Mouse (Mus musculus) cerebellum, postnatal 14 days (tissue): ENCODE measurements around the gene Bglap3.
A peak's percentile ranks its signal among the peaks of the same experiment; 100 is the strongest.
"Not testable (repeated sequence)": the region's sequence is repeated elsewhere in the genome, so short reads cannot be mapped to it uniquely, and the experiment has no call there.

Source experiments
- DNase-seq, 2 experiments: peaks; one replicate each; pipeline ENCODE4 v3.0.0; 2021; ENCODE audit warnings: mixed read lengths in 2 of 2

Bglap3 gene

DNA sequence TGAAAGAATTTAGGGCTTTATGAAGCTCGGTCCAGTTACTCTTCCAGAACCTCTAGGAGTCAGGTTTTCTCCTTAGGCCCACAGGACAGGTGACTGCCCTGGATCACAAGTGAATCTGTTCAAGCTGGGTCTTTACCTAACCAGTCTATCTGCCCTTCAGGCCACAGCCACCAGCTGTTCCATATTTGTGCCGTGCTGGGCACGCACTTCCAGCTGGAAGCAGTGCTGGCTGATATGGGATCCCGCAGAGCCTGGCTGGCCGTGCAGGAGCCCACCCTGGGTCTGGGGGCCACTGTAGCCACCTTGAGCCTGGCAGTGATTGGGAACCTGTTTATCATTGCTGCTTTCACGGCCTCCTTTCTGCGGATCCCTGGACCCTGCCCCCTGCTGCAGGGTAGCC is 4.1 kb upstream of the Bglap3 start:
- not testable (repeated sequence) for DNase-seq

DNA sequence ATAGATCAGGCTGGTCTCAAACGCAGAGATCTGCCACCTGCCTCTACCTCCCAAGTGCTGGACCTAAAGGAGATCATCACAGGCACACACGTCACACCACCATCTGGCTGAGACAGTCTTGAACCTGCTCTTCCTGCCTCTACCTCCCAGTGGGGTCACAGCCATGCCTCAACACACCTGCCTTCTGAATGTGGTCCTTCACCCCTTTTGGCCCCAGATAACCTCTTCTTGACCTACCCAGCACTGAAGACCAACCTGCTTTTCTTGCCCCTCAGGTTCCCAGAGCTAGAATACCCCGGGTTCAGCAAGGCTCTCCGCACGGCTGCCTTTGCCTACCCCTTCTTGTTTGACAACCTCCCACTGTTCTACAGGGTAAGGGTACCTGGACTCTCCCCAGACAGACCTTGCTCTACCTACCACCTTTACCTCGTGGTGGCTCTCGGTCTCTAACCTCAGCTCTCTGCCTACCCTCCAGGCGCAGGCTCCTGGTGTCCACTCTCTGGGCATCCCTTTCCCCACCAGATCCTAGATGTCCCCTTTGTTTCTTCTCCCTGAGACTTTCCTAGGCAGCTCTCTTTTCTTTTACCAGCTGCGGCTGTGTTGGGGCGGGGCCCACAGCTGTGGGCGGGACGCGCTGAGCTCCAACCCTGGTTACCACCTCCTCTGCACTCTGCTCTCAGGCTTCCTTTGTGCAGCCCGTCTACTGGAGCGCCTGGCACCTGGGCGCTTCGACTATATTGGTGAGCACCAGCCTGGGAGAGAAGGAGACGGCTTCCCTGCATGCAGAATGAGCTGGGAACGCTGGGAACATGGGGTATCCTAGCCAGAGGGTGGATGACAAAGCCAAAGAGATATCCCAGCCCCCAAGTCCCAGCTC is 3.4 kb upstream of the Bglap3 start:
- not testable (repeated sequence) for DNase-seq

DNA sequence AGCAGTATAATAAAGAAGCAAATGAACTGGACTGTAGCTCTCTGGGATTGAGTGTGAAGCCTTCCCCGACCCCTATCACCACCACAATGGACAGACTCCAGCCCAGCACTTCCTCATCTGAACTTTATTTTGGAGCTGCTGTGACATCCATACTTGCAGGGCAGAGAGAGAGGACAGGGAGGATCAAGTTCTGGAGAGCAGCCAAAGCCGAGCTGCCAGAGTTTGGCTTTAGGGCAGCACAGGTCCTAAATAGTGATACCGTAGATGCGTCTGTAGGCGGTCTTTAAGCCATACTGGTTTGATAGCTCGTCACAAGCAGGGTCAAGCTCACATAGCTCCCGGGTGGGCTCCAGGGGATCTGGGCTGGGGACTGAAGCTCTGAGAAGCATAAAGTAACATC is 4.0 kb downstream of the Bglap3 start:
- DNase-seq: peak in 1 of 2 experiments; percentile 20

DNA sequence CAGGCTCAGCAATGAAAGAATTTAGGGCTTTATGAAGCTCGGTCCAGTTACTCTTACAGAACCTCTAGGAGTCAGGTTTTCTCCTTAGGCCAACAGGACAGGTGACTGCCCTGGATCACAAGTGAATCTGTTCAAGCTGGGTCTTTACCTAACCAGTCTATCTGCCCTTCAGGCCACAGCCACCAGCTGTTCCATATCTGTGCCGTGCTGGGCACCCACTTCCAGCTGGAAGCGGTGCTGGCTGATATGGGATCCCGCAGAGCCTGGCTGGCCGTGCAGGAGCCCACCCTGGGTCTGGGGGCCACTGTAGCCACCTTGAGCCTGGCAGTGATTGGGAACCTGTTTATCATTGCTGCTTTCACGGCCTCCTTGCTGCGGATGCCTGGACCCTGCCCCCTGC is 5.0 kb downstream of the Bglap3 start:
- DNase-seq: not testable (repeated sequence)

DNA sequence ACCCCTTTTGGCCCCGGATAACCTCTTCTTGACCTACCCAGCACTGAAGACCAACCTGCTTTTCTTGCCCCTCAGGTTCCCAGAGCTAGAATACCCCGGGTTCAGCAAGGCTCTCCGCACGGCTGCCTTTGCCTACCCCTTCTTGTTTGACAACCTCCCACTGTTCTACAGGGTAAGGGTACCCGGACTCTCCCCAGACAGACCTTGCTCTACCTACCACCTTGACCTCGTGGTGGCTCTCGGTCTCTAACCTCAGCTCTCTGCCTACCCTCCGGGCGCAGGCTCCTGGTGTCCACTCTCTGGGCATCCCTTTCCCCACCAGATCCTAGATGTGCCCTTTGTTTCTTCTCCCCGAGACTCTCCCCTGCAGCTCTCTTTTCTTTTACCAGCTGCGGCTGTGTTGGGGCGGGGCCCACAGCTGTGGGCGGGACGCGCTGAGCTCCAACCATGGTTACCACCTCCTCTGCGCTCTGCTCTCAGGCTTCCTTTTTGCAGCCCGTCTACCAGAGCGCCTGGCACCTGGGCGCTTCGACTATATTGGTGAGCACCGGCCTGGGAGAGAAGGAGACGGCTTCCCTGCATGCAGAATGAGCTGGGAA is 5.6 kb downstream of the Bglap3 start:
- DNase-seq: not testable (repeated sequence)

DNA sequence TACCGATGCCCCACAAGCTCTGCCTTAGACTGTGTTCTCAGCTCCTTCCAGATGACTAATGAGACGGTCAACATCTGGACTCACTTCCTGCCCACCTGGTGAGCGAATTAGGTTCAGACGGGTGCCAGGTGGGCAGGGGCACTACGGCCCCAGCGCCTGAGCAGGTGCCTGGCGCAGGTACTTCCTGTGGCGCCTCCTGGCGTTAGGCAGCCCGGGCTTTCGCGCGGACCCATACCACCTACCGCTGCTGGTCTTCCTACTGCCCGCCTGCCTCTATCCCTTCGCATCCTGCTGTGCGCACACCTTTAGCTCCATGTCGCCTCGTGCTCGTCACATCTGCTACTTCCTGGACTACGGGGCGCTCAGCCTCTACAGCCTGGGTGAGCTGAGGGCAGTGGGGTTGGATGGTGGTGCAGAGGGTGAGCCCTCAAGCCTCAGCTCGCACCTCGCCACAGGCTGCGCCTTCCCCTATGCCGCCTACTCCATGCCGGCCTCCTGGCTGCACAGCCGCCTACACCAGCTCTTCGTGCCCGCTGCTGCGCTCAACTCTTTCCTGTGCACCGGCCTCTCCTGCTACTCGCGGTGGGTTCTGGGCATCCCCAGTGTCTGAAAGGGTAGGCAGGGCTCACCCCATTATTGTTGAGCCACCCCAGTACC is 6.7 kb downstream of the Bglap3 start:
- DNase-seq: no peak

DNA sequence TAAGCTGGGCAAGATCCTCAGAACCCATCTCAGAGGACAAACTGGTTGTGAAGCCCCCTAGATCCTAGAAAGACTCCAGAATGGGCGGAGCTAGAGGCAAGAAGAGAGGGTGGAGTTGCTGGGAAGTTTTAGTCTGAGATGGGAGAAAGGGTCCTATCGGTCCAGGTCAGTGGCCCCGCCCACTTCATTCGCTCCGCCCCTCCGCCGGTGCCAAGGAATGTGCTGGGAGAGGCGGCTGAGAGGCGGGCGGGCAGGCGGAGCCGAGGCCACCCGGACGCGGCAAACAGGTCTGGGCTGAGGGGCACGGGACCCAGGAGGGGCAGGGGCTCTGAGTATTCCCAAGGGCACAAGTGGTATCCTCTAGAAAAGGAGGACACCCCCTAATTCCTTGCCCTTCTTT is 8.2 kb downstream of the Bglap3 start, which contains the start of gene Paqr6:
Gene Paqr6 (plus strand): TSS at position 248 of the 400 bp plus-strand sequence.
- DNase-seq: peak; percentile 33 to 57

DNA sequence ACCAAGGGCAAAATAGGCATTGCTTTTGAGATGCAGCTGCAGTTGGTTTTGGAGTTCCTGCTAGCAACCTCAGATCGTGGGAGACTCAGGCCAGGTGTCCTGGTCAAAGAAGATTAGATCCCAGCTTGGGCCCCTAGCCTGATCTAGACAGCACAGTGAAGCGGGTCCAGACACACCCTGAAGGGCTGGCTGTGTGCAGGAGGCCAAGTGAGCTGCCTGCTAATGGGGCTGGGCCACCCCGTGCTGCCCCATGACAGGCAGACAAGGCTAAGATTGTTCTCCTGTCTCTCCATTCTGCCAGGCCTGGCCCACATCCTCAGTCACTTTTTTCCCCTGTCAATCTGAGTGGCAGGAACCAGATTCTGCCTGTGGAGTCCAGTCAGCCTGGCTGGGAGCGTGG is 8.8 kb downstream of the Bglap3 start:
- peak in 1 of 2 experiments; percentile 12 for DNase-seq

DNA sequence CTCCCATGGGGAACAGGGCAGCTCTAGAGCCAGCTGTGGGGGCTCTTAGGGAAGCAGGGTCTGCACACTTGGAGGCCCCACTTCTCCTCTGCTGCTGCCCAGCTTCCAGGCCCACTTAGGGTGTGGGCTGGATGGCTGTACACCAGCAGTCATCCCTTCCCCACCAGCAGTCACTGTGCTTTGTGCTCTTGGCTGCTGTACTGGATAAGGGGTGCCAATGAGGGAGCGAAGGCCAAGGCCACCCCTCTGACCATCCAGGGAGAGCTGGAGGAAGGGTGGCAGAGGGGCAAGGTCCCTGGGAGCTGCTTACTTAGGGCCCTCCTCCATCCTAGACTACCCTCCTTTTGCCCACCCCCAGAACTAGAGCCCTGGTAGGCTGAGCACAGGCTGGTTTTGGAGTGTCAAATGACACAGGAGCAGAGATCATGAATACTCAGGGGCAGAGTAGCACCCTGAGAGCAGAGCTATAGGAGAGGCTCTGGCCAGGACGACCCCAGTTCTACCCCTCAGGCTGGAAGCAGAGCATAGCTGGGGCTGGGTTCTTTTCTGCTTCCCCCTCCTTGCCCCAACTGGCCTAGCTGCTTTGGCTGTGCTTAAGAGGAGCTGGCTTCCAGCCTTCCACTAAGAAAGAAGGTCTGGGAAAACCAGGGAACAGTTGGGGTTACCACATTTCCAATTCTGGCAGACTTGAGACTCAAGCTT is 10.8 kb downstream of the Bglap3 start:
- DNase-seq: peak in 1 of 2 experiments; percentile 25

DNA sequence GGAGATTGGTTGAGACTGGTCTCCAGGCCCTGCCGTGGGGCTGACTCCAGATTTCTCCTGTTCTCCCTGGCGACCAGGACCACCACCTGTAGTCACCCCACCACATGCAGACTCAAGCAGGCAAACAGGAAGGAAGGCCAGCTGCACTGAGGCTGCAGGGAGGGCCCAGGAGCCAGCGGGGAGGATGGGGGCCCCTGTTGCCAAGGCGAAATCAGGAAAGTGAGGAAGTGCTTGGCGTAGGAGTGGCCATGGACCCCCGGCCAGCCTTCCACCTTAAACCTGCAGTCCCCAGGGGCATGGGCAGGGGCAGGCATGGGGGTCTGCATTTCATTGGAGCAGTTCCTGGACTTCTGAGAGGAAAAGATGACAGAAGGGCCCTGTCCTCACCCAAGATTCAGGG is 11.4 kb downstream of the Bglap3 start:
- DNase-seq: peak in 1 of 2 experiments; percentile 7

DNA sequence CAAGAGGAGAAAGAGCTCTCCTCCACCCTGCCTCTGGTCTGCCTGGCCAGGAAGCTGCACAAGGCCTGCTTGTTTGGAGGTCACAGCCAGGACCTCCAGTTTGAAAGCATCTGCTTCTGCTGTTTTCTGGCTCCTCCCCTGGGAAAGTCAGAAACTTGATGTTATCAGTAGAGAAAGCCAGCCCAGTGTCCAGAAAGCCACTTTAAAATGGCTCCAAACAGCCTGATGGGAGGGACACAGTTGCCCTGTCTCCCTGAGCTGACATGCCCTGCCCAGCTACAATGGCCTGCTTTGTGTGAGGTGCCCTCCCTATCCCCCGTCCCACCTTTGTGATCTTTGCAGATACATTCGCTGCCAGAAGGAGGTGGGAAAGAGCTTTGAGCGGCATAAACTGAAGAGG is 12.6 kb downstream of the Bglap3 start:
- no peak for DNase-seq

DNA sequence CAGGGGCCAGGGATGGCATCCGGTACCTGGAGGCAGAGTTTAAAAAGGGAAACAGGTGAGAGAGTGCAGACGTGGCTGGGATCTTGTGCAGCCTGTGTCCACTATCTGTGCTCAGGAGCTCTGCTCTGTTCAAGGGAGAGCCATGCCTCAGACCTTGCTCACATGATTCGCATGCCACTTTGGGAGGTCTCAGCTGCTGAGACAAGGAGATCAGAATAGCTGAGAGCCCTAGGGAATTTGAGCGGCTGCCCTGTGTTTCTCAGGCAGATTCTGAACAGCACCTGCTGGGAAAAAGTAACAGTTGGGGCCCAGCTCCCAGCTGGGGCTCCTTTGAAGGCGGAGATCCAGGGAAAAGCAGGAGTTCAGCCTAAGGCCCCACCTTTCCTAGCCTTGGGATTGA is 13.0 kb downstream of the Bglap3 start:
- no peak for DNase-seq

DNA sequence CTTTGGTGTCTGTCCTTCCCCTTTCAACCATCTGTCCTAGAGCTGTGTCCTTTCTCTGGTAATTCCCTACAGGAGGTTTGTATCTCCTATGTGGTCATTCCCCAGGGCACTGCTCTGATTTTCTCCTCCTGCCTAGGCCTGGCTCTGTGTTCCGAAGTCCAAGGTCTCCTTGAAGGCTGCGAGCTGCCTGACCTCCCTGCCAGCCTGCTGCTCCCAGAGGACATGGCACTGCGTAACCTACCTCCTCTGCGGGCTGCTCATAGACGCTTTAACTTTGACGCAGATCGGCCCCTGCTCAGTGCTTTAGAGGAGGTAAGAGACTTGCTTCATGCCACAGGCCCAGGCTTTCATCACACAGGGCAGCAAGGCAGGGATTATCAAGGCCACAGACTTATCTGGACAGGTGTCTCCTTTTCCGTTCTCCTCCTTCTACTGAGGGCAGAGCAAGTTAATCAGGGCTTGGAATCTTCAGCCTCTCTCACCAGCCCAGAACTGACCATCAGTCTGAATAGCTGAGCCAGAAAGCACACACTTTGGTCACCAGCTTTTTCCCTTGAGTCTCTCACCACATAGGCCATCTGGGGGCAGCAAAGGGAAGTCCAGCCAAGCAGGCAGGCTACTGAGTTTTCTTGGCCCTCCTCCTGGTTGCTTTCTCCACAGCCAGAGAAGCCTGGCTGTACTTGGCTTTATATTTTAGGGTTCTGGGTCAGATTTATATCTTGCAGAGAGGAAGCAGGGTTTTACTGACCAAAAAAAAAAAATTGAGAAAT is 18.0 kb downstream of the Bglap3 start:
- DNase-seq: peak in 1 of 2 experiments; percentile 33

DNA sequence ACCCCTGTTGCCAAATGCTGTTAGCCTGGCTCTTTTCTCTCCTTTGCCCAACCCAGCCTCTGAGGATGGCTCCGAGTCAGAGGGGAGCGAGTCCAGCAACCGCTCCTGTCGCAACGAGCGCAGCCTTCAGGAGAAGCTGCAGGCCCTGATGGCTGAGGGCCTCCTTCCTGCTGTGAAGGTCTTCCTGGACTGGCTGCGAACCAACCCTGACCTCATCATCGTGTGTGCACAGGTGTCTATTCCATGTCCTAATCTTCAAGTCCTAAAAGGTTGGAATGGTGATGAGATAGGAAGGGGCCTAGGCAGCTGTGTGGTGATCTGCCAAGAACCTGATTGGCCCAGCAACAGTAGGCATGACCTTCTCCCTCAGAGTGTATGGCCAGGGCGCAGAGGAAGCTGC is 19.6 kb downstream of the Bglap3 start:
- peak; percentile 34 to 53 for DNase-seq

DNA sequence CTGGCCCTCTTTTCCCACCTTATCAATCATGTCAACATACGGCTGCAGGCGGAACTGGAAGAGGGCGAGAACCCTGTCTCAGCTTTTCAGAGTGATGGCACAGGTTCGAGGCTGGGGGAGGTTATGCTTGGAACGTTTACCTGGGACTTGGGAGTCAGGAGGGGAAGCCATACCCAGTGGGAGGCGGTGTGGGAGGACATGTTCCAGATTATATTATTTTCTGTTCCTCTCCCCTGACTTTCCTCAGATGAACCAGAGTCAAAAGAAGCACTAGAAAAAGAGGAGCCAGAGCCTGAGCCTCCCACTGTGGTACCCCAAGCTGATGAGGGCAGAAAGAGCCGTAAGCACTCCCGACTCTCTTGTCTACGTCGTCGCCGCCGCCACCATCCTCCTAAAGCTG is 21.8 kb downstream of the Bglap3 start:
- no peak for DNase-seq

DNA sequence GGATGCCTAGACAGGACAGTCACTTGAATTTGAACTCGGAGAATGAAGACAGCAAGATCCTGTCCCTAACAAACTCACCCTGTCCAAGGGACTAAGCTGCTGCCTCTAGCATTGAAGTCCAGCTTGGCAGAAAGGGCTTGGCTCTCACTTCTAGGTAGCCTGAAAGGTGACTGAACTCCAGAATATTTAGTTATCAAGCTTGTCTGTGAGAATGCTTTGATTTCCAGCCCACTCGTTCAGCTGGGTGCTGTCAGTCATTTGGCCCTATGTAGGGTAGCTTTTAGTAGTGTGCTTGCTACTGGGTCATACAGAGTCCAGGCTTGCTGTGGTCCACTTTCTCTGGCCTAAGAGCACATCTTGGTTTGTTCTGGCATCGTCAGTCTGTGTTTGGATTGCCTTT is 33.5 kb downstream of the Bglap3 start:
- DNase-seq: no peak

DNA sequence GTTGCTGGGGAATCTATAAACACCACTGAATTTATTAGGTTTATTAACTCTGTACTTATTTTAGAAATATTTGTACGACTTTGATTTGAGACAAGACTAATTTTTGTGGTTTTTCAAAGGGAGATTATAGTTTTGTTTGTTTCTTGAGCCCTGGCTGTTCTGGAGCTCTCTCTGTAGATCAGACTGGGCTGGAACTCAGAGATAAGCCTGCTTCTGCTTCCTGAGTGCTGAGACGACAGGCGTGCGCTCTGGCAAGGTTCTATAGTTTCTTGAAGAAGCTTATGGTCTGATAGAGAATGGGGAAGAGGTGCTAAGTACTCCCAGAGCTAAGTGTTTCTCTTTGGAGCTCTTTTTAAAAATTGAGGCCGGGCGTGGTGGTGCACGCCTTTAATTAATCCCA is 34.2 kb downstream of the Bglap3 start:
- DNase-seq: no peak

DNA sequence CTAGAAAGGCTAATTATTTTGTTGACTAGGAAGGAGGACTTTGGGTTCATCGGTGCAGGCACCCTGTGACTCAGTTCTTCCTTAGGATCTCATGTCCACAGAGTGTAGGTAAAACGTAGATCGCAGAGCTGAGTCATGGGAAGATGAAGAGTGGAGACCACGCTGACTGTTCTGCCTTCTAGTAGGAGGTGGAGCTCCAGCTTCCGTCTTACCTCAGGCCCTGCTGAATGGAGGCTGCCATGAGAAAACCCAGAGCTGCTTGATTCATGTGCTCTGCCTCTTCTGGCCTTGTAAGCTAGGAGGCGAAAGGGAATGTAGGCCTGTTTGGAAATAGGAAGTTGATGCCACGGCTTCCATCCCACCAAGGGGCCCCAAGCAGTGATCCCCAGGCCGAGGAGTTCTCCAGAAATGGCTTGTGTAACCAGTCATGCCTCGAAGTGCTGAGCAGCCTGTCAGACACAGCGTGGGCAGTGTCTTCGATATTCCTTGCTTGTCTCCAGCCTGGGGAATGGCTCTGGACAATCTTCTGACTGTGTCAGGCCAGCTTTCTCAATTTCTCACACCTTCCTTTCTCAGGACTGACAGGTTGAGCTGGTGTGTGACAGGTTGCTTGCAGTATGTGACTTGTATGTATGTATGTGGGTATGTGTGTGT is 35.0 kb downstream of the Bglap3 start:
- DNase-seq: peak in 1 of 2 experiments; percentile 16

DNA sequence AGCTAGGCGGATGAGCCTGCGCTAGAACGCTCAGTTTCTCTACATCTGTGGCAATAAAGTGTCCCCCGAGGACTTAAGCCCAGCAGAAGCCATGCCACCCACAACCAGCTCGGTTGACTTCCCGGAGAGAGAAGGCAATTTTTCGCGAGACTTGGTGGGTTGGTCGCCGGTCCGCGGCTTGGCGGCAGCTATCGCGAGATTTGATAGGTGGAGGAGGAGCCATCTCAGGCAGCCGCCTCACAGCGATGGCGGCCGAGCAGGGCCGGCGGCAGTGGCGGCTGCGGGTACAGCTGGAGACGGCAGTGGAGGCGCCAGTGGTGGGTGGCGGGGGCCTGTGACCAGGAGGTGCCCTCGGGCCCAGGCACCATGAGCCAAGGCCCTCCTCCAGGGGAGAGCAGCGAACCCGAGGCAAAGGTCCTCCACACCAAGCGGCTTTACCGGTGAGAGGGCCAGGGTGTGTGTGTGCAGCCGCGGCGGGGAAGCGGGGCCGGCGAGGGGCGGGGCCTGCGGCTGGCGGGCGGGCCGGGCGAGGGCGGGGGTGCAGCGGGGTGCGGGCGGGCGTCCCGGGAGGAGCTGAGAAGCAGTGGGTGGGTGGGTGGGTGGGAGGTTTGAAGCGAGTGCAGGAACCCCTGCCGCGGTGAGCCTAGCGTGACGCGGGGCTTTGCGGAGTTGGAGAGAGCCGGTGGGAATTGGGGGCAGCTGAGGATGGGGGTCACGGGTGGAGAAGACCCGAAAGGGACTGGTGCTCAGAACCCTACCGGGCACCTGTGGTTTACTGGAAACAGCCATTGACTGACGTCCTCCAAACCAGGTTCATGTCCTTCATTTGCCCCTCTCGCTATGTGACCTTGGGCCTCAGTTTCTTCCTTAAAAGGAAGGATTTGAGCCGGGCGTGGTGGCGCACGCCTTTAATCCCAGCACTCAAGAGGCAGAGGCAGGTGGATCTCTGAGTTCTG is 36.2 kb downstream of the Bglap3 start, which contains the start of the genes Tmem79 and Smg5:
Gene Tmem79 (minus strand): TSS at position 91 of the 956 bp plus-strand sequence.
Gene Smg5 (plus strand): TSS at position 203 of the 956 bp plus-strand sequence.
- peak; percentile 96 to 97 for DNase-seq

DNA sequence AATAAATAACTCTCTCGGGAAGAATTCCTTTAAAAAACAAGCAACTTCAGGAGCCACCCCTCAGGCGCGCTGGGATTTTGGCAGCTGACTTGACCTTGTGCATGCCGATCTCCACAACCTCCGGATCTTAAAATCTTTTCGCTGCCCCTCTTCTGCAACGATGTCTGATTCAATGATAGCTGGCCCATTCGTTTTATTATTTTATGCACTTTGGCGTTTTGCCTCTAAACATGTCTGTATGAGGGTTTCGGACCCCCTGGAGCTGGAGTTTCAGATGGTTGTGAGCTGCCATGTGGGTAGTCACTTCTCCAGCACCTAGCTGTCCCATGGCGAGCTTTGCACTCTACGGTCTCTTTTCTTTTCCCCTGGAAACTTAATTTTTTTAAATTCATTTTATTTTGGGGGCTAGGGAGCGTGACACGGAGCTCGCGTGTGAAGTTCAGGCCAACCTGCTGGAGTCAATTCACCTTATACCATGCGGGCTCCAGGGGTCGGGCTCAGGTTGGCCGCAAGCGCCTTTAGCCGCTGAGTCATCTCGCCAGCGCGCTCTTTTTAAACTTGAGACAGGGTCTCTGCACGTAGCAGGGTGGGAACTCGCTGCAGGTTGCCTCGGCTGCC is 37.0 kb downstream of the Bglap3 start:
- peak in 1 of 2 experiments; percentile 21 for DNase-seq
